Mouse (Mus musculus) G1E-ER4 (cell line): ENCODE results near the gene Dchs2. TPM values are rescaled to one million over a fixed set of nuclear protein-coding genes. Genes with fewer than 3 reads are reported as not detected.

Source experiments
- GATA1 ChIP-seq: IDR thresholded peaks from one replicate; pipeline ENCODE4 v1.8.0; 2012; ENCODE audit warnings: low read length, inconsistent platforms
- polyA plus RNA-seq: library from polyadenylated mRNA; stranded (reverse); fragments of >175 nt; gene quantifications from 2 replicates; pipeline ENCODE4 v1.2.3, GENCODE M21; 2012

Dchs2 gene
- not detected in 2 replicates for polyA plus RNA-seq

- TF ChIP-seq GATA1 = no peak
Measured at GRCm38 (mm10) chr3:83127726-83128448, at the start of gene Dchs2. Gene Dchs2, plus strand, starts transcription at chr3:83127948.

DNA sequence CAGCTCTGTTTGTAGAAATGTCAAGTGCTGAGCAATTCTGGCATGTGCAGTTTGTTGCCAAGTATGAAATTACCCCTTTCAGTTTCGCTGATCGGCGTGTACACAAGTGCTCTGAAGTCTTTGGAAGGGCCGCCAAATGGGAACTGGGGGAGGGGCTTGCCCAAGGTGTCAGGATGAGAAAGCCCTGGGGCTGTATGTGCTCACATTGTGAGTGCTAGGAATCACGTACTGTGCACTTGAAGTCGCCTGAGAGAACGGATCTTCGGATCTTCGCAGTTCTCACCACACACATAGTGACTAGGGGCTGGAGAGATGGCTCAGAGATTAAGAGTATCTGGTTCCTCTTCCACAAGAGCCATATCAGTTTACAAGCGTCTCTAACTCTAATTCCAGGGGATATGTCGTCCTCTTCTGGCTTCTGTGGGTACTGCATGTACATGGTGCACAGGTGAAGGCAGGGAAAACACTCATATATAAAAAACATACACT lies 47.1 kb upstream of the Dchs2 start:
- TF ChIP-seq GATA1 = peak; percentile 58

GRCm38 (mm10) chr3:83097586-83097985 lies 30.2 kb upstream of the Dchs2 start:
- TF ChIP-seq GATA1 = no peak

DNA sequence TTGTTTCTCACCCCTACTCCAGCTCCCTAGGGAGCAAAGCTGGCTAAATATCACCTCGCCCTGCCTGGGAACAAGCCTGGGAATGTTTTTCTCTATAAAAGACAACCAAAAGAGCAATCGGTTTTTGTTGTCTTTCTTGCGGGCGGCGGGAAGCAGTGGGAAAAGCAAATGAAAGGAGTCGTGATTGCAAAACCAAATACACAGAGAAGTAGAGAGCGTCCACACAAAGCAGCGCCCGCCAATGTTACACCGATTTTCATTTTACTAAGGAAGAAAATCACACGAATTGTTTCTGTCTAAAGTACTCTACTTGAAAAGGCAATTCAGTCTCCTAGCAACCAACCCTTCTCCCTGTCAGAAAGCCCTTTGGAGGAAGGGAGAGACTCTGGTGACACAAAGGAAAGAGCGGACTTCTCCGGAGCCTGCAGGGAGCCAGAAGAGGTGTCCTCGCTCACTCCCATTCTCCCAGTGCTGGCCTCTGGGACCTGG lies 29.2 kb upstream of the Dchs2 start:
- TF ChIP-seq GATA1 = no peak

GRCm38 (mm10) chr3:83099139-83099538 lies 28.6 kb upstream of the Dchs2 start:
- TF ChIP-seq GATA1 = no peak

- TF ChIP-seq GATA1 = no peak
Measured at GRCm38 (mm10) chr3:83099651-83100050, 28.1 kb upstream of the Dchs2 start.

- TF ChIP-seq GATA1 = no peak
Measured at GRCm38 (mm10) chr3:83102286-83102685, 25.5 kb upstream of the Dchs2 start.

DNA sequence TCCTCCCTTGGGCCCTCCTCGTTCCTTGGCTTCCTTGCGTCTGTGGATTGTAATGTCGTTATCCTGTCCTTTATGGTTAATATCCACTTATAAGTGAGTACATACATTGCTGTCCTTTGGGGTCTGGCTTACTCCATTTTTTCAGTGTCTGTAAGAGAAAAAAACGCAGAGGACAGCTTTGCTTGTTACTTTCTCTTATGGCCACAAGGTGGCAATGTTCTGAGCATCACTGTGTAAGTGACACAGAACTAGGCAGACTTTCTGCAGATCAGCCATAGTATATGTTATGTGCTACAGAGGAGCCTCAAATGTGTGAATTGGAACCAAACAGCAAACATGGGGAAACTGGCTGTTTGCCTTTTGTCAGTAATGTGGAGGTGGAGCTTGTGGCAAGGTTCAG lies 17.6 kb upstream of the Dchs2 start:
- no peak for TF ChIP-seq GATA1

DNA sequence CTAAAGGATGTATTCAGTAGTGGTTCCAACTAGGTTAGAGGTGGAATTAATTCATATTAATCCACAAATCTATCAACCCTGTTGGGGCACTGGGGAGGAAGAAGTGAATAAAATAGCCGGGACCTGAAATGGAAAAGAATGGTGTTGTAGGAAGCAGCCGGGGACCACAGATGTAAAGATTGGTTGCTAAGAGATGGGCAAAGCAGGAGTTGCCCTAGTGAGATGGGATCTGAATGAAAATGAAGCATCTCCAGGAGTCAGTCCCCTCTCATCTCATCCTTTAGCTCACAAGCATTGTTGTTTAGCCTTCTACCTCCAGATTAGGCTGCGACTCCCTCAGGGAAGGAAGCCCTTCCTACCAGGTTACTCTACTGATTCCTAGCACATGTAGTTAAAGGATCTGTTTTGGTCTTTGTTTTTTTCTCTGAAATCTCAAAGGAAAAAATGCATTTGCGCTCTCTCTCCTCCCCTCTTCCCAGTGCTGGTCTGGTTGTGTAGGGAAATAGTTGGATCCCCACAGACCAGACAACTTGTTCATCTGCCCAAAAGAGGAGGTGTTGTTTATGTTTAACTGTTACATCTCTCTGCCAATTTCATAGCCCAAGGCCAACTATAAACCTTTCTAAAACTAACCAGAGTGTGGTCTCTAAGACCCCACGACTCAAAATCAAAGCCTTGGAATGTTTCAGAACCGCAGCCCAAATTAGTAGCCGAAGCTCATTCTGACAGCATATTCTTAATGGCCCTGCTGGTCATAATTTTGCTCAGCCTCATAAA lies 16.1 kb upstream of the Dchs2 start:
- TF ChIP-seq GATA1 = no peak

GRCm38 (mm10) chr3:83112869-83113268 lies 14.9 kb upstream of the Dchs2 start:
- TF ChIP-seq GATA1 = no peak

GRCm38 (mm10) chr3:83114946-83115345 lies 12.8 kb upstream of the Dchs2 start:
- TF ChIP-seq GATA1 = no peak

DNA sequence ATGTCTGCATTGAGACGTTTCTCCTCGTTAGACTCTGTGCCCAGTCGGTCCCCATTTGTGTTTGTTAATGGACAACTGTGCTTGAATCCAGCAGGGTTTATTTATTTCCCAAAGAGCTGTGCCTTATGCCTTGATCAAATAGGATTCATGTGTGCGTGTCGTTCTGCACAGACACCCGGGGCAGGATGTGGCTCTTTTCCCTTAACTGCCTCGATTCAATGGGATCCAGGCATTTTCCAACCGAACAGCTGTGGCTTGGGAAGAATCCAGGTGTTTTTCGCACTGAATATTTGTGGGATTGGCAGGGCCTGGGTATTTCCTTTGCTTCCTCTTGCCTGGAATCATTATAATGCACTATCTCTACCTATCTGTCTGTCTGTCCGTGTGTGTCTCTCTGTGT lies 10.2 kb upstream of the Dchs2 start:
- TF ChIP-seq GATA1 = no peak

GRCm38 (mm10) chr3:83127088-83127725 lies 541 bp upstream of the Dchs2 start:
- TF ChIP-seq GATA1 = no peak

DNA sequence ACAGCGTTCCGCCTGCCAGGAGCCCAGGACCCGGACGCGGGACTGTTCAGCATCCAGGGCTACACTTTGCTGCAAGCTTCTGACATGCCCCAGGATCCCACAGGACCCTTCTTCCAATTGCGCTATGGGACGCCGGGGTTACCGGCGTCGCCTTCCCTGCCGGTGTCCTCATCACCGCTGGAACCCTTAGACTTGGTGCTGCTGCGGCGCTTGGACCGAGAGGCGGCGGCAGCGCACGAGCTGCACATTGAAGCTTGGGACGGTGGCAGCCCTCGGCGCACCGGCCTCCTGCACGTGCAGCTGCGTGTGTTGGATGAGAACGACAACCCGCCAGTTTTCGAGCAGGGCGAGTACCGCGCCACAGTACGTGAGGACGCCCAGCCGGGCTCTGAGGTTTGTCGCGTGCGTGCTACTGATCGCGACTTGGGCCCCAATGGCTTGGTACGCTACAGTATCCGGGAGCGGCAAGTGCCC lies 738 bp downstream of the Dchs2 start:
- no peak for TF ChIP-seq GATA1

- no peak for TF ChIP-seq GATA1
Measured at GRCm38 (mm10) chr3:83129151-83129550, 1.4 kb downstream of the Dchs2 start.

- TF ChIP-seq GATA1 = no peak
Measured at GRCm38 (mm10) chr3:83136413-83136812, 8.7 kb downstream of the Dchs2 start.
